In the genomic region with DNA sequence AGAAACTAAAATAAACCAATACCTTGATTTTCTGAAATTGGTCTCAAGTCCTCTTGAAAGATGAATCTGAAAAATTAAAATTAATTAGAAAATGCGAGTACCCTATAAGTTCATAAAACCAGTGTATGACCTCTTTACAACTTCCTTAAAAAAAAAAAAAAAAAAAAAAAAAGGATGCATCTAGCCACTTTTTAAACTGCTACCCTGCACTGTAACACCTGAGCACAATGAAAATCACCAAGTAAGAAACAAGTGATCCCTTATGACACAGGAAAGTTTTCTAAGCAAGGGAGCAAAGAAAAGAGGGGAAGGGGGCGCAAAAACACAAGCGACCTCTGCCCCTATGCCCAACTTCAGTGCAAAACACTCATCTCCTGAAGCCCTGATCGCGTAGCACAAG, we compare ENCODE assay signal across 7 mouse cellular contexts. TPM values are rescaled to one million over a fixed set of nuclear protein-coding genes. Genes with fewer than 3 reads are reported as not detected.
DNase-seq lines count a peak whose midpoint lies in the region; ATAC-seq and TF ChIP-seq lines count a peak whose summit lies in the region.

No protein-coding gene starts in this region.

- peak overlapping the region; percentile 68 for H3K4me2 ChIP-seq in lung, postnatal 0 days (replicated peaks; ENCODE audit: low read depth, low read length)
- H3K4me2 ChIP-seq in liver, embryonic 11.5 days: peak overlapping the region; percentile 67
- peak overlapping the region; percentile 56 for H3K4me2 ChIP-seq in stomach, embryonic 16.5 days (ENCODE audit: low read depth, low read length)

- H3K9ac ChIP-seq in lung, postnatal 0 days (replicated peaks; ENCODE audit: low read depth): peak overlapping the region; percentile 58
- peak overlapping the region; percentile 85 for H3K9ac ChIP-seq in liver, embryonic 11.5 days (ENCODE audit: low read depth, low read length)
- H3K9ac ChIP-seq in stomach, embryonic 16.5 days (ENCODE audit: low read length): peak overlapping the region; percentile 73

- DNase-seq in lung, postnatal 0 days (ENCODE audit: low spot score): no peak
- no peak for DNase-seq in lung, postnatal 25 days (ENCODE audit: low spot score)
- DNase-seq in forebrain, embryonic 10.5 days (ENCODE audit: extremely low spot score, low spot score): no peak
- no peak for DNase-seq in liver, embryonic 11.5 days (ENCODE audit: low spot score)
- no peak for DNase-seq in left cerebral cortex, adult 11 months (ENCODE audit: low spot score)
- DNase-seq in layer of hippocampus, postnatal 10 days (ENCODE audit: low spot score in 2 of 2): no peak

- H3K27ac ChIP-seq in lung, postnatal 0 days (ENCODE audit: low read length): peak overlapping the region; percentile 84
- peak overlapping the region; percentile 91 for H3K27ac ChIP-seq in forebrain, embryonic 10.5 days
- peak overlapping the region; percentile 66 for H3K27ac ChIP-seq in liver, embryonic 11.5 days (ENCODE audit: low read depth, low read length)
- H3K27ac ChIP-seq in stomach, embryonic 16.5 days (ENCODE audit: low read length): peak overlapping the region; percentile 91

- no peaks in the 10 kb centered on the region for H3K9me3 ChIP-seq in lung, postnatal 0 days (ENCODE audit: low read length)
- no peaks in the 10 kb centered on the region for H3K9me3 ChIP-seq in forebrain, embryonic 10.5 days
- no peaks in the 10 kb centered on the region for H3K9me3 ChIP-seq in liver, embryonic 11.5 days (ENCODE audit: control insufficient read depth, low read length)
- no peaks in the 10 kb centered on the region for H3K9me3 ChIP-seq in stomach, embryonic 16.5 days (replicated peaks; ENCODE audit: control insufficient read depth, low read length)

- 1% methylated on average over 5 of the region's 5 CpGs for WGBS in lung, postnatal 0 days
- 2% methylated on average over 5 of the region's 5 CpGs for WGBS in forebrain, embryonic 10.5 days
- WGBS in liver, embryonic 11.5 days: 0% methylated on average over 5 of the region's 5 CpGs
- WGBS in stomach, embryonic 16.5 days: under 1% methylated on average over 5 of the region's 5 CpGs

- H3K27me3 ChIP-seq in lung, postnatal 0 days (replicated peaks; ENCODE audit: insufficient read depth, low read length): no peaks in the 10 kb centered on the region
- H3K27me3 ChIP-seq in forebrain, embryonic 10.5 days (ENCODE audit: poor library complexity, severe bottlenecking): no peaks in the 10 kb centered on the region
- no peaks in the 10 kb centered on the region for H3K27me3 ChIP-seq in liver, embryonic 11.5 days (replicated peaks; ENCODE audit: control insufficient read depth, insufficient read depth, low read length)
- no peaks in the 10 kb centered on the region for H3K27me3 ChIP-seq in stomach, embryonic 16.5 days (ENCODE audit: control insufficient read depth, insufficient read depth, low read length)

- H3K36me3 ChIP-seq in lung, postnatal 0 days (ENCODE audit: insufficient read depth, low read length): no peaks in the 10 kb centered on the region
- peaks cover 27% of the 10 kb centered on the region for H3K36me3 ChIP-seq in forebrain, embryonic 10.5 days (replicated peaks)
- peaks cover 8% of the 10 kb centered on the region; the same call in 1 of the 2 replicates for H3K36me3 ChIP-seq in liver, embryonic 11.5 days (ENCODE audit: control insufficient read depth, insufficient read depth, low read length)
- no peaks in the 10 kb centered on the region for H3K36me3 ChIP-seq in stomach, embryonic 16.5 days (ENCODE audit: control insufficient read depth, insufficient read depth, low read length)

- no peak for ATAC-seq in lung, postnatal 0 days
- ATAC-seq in liver, embryonic 11.5 days (replicated peaks; ENCODE audit: low FRiP score): no peak
- no peak for ATAC-seq in stomach, embryonic 16.5 days (ENCODE audit: insufficient read depth, low FRiP score)

- TF ChIP-seq CTCF in lung, postnatal 0 days (IDR thresholded peaks at IDR 0.05): no peak

- H3K4me3 ChIP-seq in lung, postnatal 0 days (ENCODE audit: low read depth, low read length): peak overlapping the region; percentile 72
- peak overlapping the region; percentile 87 for H3K4me3 ChIP-seq in forebrain, embryonic 10.5 days
- H3K4me3 ChIP-seq in liver, embryonic 11.5 days (ENCODE audit: low read depth, low read length): peak overlapping the region; percentile 91
- H3K4me3 ChIP-seq in stomach, embryonic 16.5 days (replicated peaks; ENCODE audit: low read length): peak overlapping the region; percentile 60

- no peaks in the 10 kb centered on the region for H3K4me1 ChIP-seq in lung, postnatal 0 days (ENCODE audit: insufficient read depth, low read depth, low read length)
- peaks cover 14% of the 10 kb centered on the region for H3K4me1 ChIP-seq in forebrain, embryonic 10.5 days
- peaks cover 7% of the 10 kb centered on the region for H3K4me1 ChIP-seq in liver, embryonic 11.5 days (replicated peaks; ENCODE audit: control insufficient read depth, insufficient read depth, low read length)
- peaks cover 7% of the 10 kb centered on the region; the same call in 1 of the 2 replicates for H3K4me1 ChIP-seq in stomach, embryonic 16.5 days (ENCODE audit: control insufficient read depth, insufficient read depth, low read length)

- TF ChIP-seq EP300 in lung, postnatal 0 days (IDR thresholded peaks at IDR 0.05): no peak

RNA-seq across cellular contexts. Expression of a gene that starts 0.6 kb away (rescaled TPM):
- polyA plus RNA-seq in lung, postnatal 0 days (2015; fragmentation: Nextera tagmentation; extraction: Ambion mirVana): 14.7 and 16.2 TPM in 2 replicates
- polyA plus RNA-seq in forebrain, embryonic 10.5 days (2016; fragmentation: Nextera tagmentation; extraction: Ambion mirVana): 34.3 and 34.5 TPM in 2 replicates
- polyA plus RNA-seq in liver, embryonic 11.5 days (2014; fragmentation: Nextera tagmentation; extraction: Ambion mirVana): 26.3 and 28.0 TPM in 2 replicates
- polyA plus RNA-seq in stomach, embryonic 16.5 days (2015; fragmentation: Nextera tagmentation; extraction: Ambion mirVana): 28.1 and 29.8 TPM in 2 replicates
- total RNA-seq in layer of hippocampus, postnatal 10 days (2021): 10 to 100 TPM; 17.4 to 17.5 TPM
